Mouse (Mus musculus) retina, embryonic 14.5 days (tissue): ENCODE data around the gene Gm49366.
"Not testable (repeated sequence)": the region's sequence is repeated elsewhere in the genome, so short reads cannot be mapped to it uniquely, and the experiment has no call there.

Source experiments
- DNase-seq: peaks from one replicate; pipeline ENCODE4 v3.0.0-alpha.2; 2015; ENCODE audit warnings: low spot score

The Gm49366 gene

DNA sequence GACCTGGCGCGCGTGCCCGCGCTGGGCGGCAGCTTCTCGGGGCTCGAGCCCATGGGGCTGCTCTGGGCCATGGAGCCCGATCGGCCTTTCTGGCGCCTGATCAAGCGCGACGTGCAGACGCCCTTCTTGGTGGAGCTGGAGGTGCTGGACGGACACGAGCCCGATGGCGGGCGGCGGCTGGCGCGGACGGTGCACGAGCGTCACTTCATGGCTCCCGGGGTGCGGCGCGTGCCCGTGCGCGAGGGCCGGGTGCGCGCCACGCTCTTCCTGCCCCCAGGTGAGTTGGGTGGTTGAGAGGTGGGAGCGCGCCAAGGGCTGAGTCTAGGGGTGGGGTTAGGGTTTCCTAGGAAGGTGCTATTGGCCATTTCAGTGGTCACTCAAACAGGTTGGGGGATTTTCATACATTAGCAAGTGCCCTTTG, at the start of gene Gm49366:
Gm49366 (plus strand) TSS at position 245 of the 421 bp plus-strand sequence.
- DNase-seq = peak; percentile 49

DNA sequence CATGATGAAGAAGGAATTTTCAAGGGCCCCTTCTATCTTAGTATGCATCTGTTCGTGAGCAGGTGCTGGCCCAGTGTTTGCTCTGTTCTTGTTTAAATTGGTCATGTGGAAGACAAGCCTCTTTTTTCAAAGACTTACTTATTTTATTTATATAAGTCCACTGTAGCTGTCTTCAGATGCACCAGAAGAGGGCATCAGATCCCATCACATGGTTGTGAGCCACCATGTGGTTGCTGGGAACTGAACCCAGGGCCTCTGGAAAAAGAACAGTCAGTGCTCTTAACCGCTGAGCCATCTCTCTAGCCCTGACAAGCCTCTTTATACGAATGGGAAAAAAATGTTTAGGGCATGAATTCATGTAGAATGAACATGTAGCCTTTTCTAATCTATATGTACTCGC, 49.4 kb upstream of the Gm49366 start:
- DNase-seq = no peak

DNA sequence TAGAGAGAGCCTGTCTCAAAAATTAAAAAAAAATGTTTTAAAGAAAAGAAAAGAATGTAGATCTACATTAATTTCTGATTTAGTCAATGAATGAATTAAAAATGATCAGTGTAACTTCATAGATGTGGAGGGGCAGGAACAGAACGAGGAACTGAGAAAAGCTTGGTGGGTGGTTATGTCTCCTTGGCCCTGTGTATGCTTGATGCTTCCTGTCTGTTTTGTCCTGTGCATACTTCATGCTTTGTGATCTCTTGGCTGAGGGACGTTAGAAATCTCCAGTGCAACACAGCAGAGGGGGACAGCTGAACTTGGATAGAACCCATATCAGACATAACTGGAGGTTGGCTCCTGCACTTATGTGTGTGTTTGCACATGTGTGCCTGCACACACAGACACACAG, 41.5 kb upstream of the Gm49366 start:
- DNase-seq = no peak

DNA sequence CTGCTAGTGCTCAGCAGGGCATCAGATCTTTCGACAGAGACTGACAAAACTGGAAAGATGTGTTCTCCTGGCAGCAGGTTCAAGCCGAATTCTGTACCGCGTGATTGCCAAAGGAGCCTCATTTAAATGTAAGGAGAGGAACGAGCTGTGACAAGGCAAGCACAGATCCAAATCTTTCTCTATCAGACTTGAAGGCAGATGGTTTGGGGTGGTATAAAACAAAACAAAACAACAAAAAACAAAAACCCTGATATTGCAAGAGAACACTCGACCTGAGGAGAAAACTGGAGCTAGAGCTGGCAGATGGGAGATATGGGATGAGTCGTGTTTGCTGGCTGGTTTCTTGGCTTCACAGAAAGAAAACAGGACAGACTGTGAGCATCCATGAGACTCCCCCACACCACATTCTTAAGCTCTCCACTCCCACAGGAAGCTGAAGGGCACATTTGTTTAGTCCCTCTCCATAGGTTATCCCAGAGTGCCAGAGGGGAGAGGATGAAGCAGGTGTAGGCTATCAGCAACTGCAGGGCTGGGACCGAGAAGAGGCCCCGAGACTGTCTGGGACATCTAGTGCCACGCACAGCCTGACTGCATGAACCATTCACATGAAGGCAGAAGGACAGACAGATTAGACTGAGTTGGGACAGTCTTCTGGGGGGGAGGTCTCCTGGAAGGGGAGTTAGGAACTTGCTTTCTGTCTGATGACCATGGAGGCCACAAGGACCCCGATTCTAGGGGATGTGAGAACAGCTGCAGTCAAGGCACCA, 40.2 kb upstream of the Gm49366 start:
- no peak for DNase-seq

DNA sequence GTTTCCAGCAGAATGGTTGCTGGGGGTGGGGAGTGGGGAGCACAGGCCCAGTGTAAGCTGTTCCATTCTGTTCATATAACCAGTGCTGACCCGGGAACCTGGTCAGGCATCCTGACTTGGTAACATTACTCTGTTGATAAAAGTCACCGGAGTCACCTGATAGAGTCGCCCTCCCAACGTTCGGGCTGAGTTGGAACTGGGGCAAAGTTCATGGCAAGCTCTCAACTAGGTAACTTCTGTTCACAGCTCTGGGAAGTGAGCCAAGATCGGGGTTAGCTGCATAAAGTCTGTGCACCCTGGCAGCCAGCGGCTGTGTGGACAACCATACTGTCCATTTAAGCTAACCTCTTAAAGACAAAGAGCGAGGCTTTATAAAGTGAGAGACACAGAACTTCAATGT, 39.5 kb upstream of the Gm49366 start:
- DNase-seq = not testable (repeated sequence)

DNA sequence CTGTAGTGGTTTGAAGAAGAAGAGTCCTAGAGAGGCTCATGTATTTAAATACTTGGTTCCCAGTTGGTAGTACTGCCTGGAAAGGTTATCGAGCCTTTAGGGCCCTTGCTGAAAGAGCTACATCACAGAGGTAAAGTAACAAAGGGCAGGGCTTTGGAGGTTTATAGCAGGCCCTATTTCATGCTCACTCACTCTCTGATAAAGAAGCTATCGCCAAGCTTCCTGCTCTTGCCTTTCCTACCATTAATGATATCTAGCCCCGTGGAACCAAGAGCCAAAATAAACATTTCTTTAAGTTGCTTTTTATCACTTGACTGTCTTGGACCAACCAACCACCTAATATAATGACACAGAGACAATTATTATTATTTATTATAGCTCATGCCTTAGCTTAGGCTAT, 38.3 kb upstream of the Gm49366 start:
- no peak for DNase-seq

DNA sequence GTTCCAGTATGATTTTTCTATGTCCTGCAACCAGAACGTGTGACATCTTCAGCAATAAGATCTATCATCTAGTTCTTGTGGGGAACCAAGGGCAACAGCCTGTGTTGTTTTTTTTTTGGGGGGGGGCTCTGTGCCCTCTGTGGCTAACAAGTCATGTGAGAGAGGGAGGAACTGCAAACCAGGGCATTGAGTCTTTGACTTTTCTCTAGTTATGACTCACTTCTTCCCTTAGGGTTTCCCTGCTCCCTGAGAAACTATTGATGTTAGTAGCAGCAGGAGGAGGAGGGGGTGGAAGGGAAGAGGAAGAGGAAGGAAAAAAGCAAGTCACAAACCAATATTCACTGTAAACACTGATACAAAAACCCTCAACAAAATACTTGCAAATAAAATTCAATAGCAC, 34.9 kb upstream of the Gm49366 start:
- no peak for DNase-seq

DNA sequence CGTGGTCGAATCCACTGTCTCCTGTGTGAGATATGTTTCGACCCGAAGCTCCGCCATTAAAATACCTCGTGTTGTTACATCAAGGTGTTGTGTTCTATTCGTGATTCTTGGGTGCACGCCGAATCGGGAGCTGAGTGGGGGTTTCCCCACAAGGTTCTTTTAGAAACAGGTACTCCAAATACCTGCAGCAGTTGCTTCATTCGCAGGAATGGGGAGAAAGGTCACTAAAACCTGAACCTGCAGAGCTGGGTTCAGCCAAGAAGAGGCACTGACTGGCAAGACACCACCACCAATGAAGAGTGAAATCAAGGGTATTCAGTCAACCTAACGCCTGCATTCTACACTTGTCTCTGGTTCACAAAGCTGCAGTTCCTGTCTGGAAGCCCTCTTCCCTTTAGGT, 30.5 kb upstream of the Gm49366 start:
- no peak for DNase-seq

DNA sequence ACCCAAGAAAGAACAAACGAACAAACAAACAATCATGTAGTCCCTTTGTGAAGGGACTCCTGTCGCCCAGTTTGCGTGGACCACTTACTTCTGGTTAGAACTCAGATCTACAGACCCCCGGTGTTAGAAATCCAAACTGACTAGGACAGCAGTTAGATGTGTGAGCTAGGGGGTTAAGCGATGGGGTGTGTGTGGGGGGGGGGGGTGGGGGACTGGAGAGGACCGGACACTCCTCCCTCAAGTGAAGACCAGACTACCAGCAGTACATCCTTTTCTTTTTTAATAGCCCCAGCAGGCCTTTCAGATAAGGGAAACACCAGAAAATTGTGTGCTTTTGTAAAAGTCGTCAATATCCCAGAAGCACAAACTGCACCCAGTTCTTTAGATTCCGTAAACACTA, 30.0 kb upstream of the Gm49366 start:
- DNase-seq = no peak

DNA sequence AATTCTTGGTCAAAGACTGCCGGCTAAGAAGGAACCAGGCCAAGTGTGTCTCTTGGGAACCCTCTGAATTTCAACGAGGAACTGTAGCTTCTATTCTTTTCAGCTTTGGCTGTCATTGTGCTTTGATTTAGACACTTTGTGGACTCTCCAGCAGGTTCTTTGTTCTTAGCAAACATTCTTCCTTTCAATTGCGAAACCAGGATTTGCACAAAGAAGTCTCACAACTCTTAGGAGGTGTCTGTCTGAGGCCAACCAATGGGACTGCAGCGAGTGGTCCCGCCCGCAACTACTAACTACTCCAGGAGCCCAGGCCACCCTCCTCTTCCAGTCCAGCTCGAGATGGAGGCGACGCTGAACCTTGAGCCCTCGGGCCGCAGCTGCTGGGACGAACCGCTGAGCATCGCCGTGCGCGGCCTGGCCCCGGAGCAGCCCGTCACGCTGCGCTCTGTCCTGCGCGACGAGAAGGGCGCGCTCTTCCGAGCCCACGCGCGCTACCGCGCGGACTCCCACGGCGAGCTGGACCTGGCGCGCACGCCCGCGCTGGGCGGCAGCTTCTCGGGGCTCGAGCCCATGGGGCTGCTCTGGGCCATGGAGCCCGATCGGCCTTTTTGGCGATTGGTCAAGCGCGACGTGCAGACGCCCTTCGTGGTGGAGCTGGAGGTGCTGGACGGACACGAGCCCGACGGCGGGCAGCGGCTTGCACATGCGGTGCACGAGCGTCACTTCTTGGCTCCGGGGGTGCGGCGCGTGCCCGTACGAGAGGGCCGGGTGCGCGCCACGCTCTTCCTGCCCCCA, 29.4 kb upstream of the Gm49366 start, which contains the start of gene Acot1:
Acot1 (plus strand) TSS at position 320 of the 795 bp plus-strand sequence.
- peak; percentile 74 for DNase-seq

DNA sequence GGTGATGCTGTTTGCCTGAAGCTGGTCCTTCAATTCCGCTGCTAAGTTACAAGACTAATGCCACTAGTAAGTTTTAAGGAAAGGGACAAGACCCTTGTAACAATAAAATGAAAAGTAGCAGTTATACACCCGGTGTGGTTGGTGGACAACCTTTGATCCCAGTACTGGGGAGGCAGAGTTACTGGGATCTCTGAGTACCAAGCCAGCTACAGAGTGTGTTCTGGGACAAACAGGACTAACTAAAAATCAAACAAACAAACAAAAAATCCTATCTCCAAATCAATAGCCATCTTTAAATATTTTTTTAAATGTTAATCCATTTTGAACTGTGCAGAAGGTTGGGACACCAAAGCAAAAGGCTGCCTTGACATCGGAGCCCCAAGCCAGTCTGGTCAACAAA, 28.5 kb upstream of the Gm49366 start:
- DNase-seq = peak; percentile 4

DNA sequence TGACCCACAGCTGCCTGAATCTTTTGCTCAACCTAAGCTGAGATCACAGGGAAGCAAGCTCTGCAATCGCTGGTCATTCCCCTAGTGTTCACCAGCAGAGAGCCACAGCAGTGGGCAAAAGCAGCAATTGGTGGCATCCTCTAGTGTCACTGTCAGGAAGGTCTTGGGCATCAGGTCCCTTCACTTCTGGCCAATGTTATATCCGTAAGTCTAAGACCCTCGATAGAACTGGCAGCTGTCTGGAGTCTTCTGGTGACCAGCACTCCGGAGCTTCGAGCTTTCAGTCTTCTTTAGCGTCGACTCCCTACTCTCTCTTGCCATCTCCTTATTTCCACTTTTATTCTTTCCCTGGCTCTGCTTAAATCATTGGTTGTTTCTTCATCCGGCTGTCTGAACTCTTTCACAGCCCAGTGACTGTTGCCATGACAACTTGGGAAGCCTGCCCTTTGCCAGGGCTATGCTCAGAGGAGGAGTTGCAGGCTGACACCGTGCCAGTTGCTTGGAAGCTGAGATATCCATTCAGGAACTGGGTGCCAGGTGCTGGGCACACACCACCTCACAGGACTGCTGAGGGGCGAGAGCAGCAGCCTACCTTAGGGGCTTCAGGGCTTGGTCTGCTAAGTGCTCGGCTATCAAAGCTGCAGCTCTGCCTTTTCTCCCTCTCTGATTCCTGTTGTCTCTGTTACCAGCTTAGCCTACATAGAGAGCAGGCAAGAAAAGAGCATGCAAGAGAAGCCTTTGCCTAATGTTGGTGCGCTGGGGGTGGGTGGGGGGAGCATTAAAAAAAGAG, 27.3 kb upstream of the Gm49366 start:
- peak; percentile 82 for DNase-seq

DNA sequence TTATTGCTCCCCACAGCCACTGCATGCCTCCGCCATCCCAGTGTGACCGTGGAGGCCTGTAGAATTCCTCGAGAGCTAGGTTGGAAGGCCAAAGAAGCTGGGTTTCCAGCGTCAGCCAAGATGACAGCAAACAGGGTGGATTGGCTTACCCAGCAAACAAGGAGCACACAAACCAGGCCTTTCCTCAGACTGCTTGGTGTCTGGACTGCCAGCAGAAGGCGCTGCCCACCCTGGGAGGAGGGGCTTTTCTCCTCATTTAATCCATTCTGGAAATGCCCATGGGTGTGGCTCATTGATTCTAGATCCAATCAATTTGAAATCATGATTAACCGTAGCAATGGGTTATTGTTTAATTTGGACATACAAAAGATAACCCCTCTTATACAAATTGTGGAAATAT, 25.6 kb upstream of the Gm49366 start:
- peak; percentile 26 for DNase-seq

DNA sequence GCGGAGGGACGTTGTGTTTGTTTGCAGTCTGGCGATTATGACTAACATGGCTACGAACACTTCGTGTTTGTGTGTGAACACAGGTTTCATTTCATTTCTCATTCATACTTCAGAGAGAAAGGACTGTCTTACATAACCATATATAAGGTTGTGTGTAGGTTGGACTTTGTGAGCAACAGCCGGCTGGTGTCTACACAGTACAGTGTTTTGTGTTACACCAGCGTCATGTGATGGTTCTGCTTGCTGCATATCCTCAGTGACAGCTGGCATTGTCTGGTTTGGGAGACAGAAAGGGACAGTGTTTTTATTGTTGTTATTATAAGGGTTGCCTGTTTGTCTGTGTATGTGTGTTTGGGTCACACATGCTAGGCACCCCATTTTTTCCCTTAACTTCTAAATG, 25.0 kb upstream of the Gm49366 start:
- DNase-seq = no peak

DNA sequence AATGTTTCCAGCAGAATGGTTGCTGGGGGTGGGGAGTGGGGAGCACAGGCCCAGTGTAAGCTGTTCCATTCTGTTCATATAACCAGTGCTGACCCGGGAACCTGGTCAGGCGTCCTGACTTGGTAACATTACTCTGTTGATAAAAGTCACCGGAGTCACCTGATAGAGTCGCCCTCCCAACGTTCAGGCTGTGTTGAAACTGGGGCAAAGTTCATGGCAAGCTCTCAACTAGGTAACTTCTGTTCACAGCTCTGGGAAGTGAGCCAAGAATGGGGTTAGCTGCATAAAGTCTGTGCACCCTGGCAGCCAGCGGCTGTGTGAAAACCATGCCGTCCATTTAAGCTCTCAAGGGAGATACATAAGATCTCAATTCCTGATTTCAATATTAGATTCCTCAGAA, 18.2 kb upstream of the Gm49366 start:
- not testable (repeated sequence) for DNase-seq

DNA sequence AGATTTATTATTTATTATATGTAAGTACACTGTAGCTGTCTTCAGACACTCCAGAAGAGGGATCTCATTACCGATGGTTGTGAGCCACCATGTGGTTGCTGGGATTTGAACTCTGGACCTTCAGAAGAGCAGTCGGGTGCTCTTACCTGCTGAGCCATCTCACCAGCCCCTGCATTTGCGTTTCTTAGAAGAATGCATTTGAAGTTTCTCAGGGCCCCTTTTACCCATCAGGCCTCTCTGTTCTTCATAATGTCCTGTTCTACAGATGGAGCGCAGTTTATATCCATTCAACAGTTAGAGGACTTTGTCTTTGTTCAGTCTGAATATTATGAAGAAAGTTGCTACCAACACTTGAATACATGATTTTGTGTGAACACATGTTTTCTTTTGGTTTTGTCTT, 16.5 kb upstream of the Gm49366 start:
- not testable (repeated sequence) for DNase-seq

DNA sequence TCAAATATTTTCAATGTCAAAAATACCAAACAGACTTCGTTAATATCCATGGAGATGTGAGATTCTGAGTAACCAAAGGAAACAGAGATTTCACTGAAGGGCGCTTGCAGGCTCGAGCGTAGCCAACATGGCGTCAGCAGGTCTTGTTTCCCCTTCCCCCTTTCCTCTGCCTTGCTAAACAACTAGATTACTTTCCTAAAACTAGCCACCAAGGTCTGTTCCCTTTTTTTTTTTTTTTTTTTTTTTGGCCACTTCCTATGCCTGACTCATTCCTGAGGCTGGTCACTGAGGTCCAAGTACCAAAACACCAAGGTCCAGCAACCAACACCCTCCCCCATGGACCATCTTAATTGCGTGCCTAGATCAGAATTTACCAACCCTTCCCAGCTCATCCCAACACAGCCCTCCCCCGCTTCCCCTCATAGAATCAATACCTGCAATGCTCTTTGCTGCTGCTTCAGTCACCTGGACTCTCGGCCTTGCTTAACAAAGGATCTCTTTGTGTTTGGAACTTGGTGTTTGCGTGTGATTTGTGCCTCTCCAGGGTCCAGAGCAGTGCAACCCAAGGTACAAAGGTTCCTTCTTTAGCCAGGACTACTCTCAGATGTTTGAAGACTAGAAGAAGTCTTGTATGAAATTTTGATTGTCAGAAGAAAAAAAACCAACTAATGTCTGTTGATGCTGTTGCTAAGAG, 15.5 kb upstream of the Gm49366 start:
- no peak for DNase-seq

DNA sequence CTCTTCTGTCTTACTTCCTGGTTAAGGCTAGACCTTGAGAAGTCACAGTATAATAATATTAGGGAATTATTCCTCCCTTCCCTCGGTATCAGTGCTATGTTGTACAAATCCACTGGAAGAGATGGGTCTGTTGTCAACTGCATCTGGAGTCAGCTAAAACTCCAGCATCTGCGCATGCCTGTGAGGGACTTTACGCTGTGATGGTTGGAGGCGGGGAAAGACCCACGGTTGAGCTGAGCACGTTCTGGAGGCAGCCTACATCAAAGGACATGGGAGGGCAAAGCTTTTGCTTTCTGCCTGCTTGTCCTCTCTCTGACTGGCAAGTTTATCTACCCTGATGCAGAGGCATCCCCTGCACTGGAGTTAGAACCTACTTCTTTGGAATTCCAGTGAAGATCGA, 12.8 kb upstream of the Gm49366 start:
- no peak for DNase-seq

DNA sequence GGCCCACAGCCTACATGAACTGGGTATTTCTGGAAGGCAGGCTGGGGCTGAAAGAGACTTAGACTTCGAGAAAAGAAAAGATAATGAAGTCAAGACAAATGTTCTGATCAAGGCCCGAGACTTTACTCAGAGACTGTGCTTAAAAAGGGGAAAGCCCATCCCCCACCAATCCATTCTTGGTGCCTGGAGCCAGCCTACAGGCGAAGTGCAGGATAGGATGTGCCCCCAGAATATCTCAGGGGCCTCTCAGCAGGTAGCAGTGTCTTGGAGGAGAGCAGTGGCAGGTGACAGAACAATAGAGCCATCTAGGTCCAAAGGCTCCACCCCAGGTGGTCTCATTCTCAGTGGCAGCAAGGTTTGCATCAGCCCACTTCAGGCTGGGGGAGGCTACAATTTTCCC, 10.4 kb upstream of the Gm49366 start:
- not testable (repeated sequence) for DNase-seq

DNA sequence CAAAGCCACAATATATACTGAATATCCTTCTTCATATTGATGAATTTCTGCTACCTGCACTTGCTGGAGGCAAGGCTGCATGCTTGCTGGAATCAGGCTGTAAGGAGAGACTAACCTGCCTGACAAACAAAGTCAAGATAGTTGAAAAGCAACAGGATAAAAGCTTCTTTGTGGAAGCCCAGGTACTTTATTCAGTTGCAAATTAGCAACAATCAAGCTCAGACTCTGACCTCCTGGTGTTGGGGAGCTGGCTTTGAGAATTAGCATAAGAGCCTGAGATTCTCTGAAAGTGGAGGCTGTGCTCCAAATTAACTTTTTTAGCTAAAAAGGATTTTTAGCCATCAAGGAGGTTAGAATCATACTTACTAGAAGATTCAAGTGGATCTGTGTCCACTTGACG, 9.7 kb upstream of the Gm49366 start:
- not testable (repeated sequence) for DNase-seq

DNA sequence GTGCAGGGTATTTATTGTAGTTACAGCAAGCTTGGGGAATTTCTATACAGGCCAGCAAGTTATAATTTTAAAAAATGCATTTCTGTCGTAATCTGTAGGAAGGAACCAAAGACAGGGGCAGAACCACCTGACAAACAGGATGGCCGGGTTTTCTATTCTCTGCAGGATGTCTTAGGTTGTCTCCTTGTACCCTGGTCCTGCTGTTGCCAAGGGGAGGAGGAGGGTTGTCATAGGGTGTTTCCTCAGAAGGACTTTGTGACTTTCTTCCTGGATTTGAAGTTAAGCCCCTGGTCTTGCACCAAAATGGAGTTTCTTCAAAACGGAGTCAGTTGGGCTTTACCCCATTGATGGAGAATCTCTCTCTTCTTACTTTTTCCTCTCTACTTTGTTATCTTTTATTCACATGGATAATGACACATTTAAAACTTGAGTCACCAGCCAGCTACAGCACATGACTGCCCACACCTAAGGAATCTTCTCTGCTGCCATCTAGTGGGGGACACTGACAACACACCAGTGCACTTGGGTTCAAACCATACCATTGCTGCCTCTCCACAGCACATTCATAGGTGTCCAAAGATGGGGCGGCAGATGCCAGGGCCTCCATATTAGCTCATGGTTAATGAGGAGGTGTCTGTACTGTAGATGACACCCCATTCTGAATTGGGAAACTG, 7.9 kb upstream of the Gm49366 start:
- peak; percentile 87 for DNase-seq
